Mouse (Mus musculus) liver, embryonic 14 days (tissue): ENCODE measurements around the gene Nol4l. TPM values are rescaled to one million over a fixed set of nuclear protein-coding genes. Genes with fewer than 3 reads are reported as not detected.

Experiments used
- polyA plus RNA-seq: library from polyadenylated mRNA; depleted of rRNA; stranded (reverse); fragments of >200 nt; gene quantifications from 2 replicates; pipeline ENCODE4 v1.2.3, GENCODE M21; 2012; rRNA removed

Nol4l gene
- 5.0 and 6.2 TPM in 2 replicates for polyA plus RNA-seq

DNA sequence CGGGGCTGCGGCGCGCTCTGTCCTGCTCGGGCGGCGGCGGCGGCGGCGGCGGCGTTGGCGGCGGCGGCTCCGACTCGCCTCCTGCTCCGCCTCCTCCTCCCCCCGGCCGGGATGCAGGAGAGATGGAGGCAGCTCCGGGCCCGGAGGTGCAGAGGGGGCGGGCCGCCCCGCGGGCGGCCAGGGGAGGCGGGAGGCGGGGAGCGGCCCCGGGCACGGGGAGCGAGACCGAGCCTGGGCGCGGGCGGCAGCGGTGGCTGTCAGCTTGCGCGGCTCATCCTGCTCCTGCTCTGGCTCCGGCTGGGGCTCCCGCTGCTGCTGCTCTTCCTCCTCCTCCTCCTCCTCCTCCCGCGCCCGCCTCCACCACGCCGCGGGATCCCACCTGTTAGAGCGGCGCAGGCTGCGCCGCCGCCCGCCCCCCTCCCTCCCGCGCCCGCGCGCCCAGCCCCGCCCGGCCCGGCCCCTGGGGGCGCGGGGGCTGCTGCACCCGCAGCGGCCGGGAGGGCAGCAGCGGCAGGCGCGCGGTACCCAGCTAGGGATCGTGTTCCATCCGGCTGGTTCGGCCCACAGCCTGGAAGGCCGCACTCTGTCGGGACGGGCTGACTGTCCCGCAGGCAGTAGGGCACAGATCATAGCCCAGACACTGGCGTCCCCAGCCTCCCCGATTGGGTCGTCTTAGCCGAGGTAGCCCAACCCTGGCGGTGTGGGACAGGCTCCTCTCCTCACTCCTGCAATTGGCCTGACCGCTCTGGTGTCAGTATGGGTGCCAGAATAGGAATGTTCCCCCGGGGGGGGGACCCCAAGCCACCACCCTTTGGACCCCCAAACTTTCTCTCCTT, at the start of gene Nol4l:
Gene Nol4l (minus strand): TSS at position 41 of the 836 bp plus-strand sequence.

GRCm38 (mm10) chr2:153492573-153493392, 37.0 kb downstream of the Nol4l start, which contains the start of gene 4930404H24Rik:
Gene 4930404H24Rik, plus strand, starts transcription at chr2:153492790.

Other genes starting within 250 kb of the Nol4l start
- 2.7 and 2.9 TPM in 2 replicates for gene Kif3b, start 238.6 kb downstream of the Nol4l start, polyA plus RNA-seq
- gene Asxl1, start 184.1 kb downstream of the Nol4l start, polyA plus RNA-seq = 7.2 and 8.6 TPM in 2 replicates
- gene 4930404H24Rik, start 37.2 kb downstream of the Nol4l start, polyA plus RNA-seq = not detected in 2 replicates
- 8.1 and 10.6 TPM in 2 replicates for gene Commd7, start 102.8 kb upstream of the Nol4l start, polyA plus RNA-seq
- gene Dnmt3b, start 119.5 kb upstream of the Nol4l start, polyA plus RNA-seq = 2.6 and 2.8 TPM in 2 replicates
- gene Dnmt3c, start 166.7 kb upstream of the Nol4l start, polyA plus RNA-seq = 0.40 and 0.46 TPM in 2 replicates
- gene Mapre1, start 211.3 kb upstream of the Nol4l start, polyA plus RNA-seq = 15.1 and 18.3 TPM in 2 replicates
- gene Efcab8, start 250.0 kb upstream of the Nol4l start, polyA plus RNA-seq = 0.05 and 0.08 TPM in 2 replicates